Mouse (Mus musculus): ENCODE results near the gene Polr3e.

The Polr3e gene

GRCm38 (mm10) chr7:120980931-120981924 is 63.7 kb downstream of the Polr3e start:
- peak; percentile 43 to 47 for DNase-seq

GRCm38 (mm10) chr7:120982200-120982841 is 64.8 kb downstream of the Polr3e start, which contains the start of the genes Cdr2 and Mfsd13b:
Gene Cdr2 (minus strand): TSS chr7:120982312.
Gene Mfsd13b (plus strand): TSS chr7:120982509.
- peak; percentile 97 to 98 for DNase-seq

GRCm38 (mm10) chr7:120982968-120983367 is 65.4 kb downstream of the Polr3e start:
- no peak for DNase-seq

- DNase-seq: no peak
Measured at GRCm38 (mm10) chr7:120991191-120991590, 73.6 kb downstream of the Polr3e start.
